ENCODE assay signal across 15 mouse cellular contexts in the genomic region with DNA sequence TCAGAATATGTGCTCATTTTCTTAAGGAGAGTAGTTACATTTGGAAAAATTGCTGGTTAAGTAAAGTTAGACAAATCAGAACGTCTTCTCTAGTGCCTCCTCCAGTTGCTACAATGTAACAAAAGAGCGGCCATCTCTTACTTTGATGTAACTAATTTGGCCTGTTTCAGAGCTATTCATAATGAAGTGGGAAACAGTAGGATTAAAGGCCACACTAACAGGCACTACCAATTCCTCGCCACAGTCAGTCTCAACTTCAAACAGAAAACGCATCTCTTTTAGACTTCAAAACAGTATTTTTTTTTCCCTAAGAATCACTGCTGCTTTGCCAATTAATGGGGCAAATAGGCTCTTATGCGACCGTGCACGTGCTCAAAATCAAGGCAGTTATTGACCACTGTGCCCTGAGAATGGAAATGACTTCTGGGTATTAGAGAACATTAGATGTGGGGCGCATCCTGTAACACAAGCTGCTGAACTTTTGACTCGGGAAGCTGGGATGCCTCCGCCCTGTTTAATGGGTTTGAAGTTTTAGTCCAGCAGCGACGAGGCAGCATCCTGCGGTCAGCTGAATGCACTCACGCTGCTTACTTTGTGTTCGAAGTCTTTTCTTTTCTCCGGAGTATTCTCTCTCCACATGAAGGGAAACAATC.
A peak's percentile ranks its signal among the peaks of the same experiment; 100 is the strongest.
DNase-seq lines count a peak whose midpoint lies in the region; ATAC-seq and TF ChIP-seq lines count a peak whose summit lies in the region.
"Had no signal": no experiment of that assay in that cellular context is flagged by ENCODE, and none has a peak within 500 bp of the region (broad histone marks: within the 10 kb centered on the region; RNA-seq: fewer than 3 reads in every experiment).

No protein-coding gene starts in this region.

- no peak overlapping the region for H3K4me3 ChIP-seq in gastrocnemius, adult 2 months
- no peak overlapping the region for H3K4me3 ChIP-seq in forebrain, embryonic 14.5 days (ENCODE audit: low read depth, low read length)
- H3K4me3 ChIP-seq in midbrain, embryonic 11.5 days (ENCODE audit: low read depth, low read length): no peak overlapping the region
- H3K4me3 ChIP-seq: intestine, embryonic 15.5 days; stomach, embryonic 15.5 days had no signal

- H3K9me3 ChIP-seq in forebrain, embryonic 14.5 days (replicated peaks; ENCODE audit: control insufficient read depth, low read length): no peaks in the 10 kb centered on the region
- no peaks in the 10 kb centered on the region for H3K9me3 ChIP-seq in midbrain, embryonic 11.5 days (ENCODE audit: control insufficient read depth, low read length)
- H3K9me3 ChIP-seq: intestine, embryonic 15.5 days; stomach, embryonic 15.5 days had no signal

- WGBS in forebrain, embryonic 14.5 days: 2% methylated on average over 16 of the region's 16 CpGs
- WGBS in midbrain, embryonic 11.5 days: 16% methylated on average over 16 of the region's 16 CpGs

- no peaks in the 10 kb centered on the region for H3K4me1 ChIP-seq in forebrain, embryonic 14.5 days (ENCODE audit: control insufficient read depth, insufficient read depth, low read length)
- H3K4me1 ChIP-seq in midbrain, embryonic 11.5 days (ENCODE audit: control insufficient read depth, insufficient read depth, low read length): no peaks in the 10 kb centered on the region
- H3K4me1 ChIP-seq: intestine, embryonic 15.5 days; stomach, embryonic 15.5 days had no signal

- no peaks in the 10 kb centered on the region for H3K27me3 ChIP-seq in forebrain, embryonic 14.5 days (replicated peaks; ENCODE audit: control insufficient read depth, insufficient read depth, low read length)
- H3K27me3 ChIP-seq in midbrain, embryonic 11.5 days (ENCODE audit: control insufficient read depth, insufficient read depth, low read length): no peaks in the 10 kb centered on the region
- H3K27me3 ChIP-seq: intestine, embryonic 15.5 days; stomach, embryonic 15.5 days had no signal

- peak; percentile 18 for DNase-seq in gastrocnemius, adult 2 months
- no peak for DNase-seq in gastrocnemius, adult 8-10 months (ENCODE audit: low spot score in 2 of 2)
- DNase-seq in forebrain, embryonic 14.5 days (ENCODE audit: low spot score): peak; percentile 55
- peak; percentile 89 for DNase-seq in midbrain, embryonic 11.5 days (ENCODE audit: low spot score, missing footprints)
- peak; percentile 9 for DNase-seq in retina, postnatal 1 day
- no peak for DNase-seq in adrenal gland, postnatal 10 days
- DNase-seq in urinary bladder, postnatal 14 days (ENCODE audit: low spot score): no peak
- DNase-seq in thymus, postnatal 25 days: no peak
- DNase-seq: adrenal gland, postnatal 25 days; cerebellum, adult 8-10 months; lung, adult 18-20 months; right cerebral cortex, adult 18-20 months had no signal

- H3K27ac ChIP-seq in gastrocnemius, adult 2 months: no peak overlapping the region
- H3K27ac ChIP-seq in forebrain, embryonic 14.5 days (ENCODE audit: low read depth, low read length): no peak overlapping the region
- H3K27ac ChIP-seq in midbrain, embryonic 11.5 days (ENCODE audit: low read depth, low read length): no peak overlapping the region
- H3K27ac ChIP-seq: intestine, embryonic 15.5 days; stomach, embryonic 15.5 days had no signal

- intact Hi-C loops in gastrocnemius, adult 2 months (cut with DNase I): no loop called here

- TF ChIP-seq CTCF in gastrocnemius, adult 2 months (IDR thresholded peaks at IDR 0.05): no peak

- peak; percentile 74; the same call in 1 of the 2 replicates for ATAC-seq in forebrain, embryonic 14.5 days
- ATAC-seq in midbrain, embryonic 11.5 days (ENCODE audit: low FRiP score): peak; percentile 75
- ATAC-seq: intestine, embryonic 15.5 days had no signal

- H3K9ac ChIP-seq in forebrain, embryonic 14.5 days (ENCODE audit: low read length): no peak overlapping the region
- no peak overlapping the region for H3K9ac ChIP-seq in midbrain, embryonic 11.5 days (ENCODE audit: low read length)
- H3K9ac ChIP-seq: intestine, embryonic 15.5 days; stomach, embryonic 15.5 days had no signal

- H3K4me2 ChIP-seq in forebrain, embryonic 14.5 days (ENCODE audit: low read length): peak overlapping the region; percentile 33
- peak overlapping the region; percentile 22; the same call in 1 of the 2 replicates for H3K4me2 ChIP-seq in midbrain, embryonic 11.5 days
- H3K4me2 ChIP-seq: intestine, embryonic 15.5 days; stomach, embryonic 15.5 days had no signal

- H3K36me3 ChIP-seq in forebrain, embryonic 14.5 days (ENCODE audit: control insufficient read depth, insufficient read depth, low read length): no peaks in the 10 kb centered on the region
- H3K36me3 ChIP-seq in midbrain, embryonic 11.5 days (ENCODE audit: control insufficient read depth, insufficient read depth, low read length): no peaks in the 10 kb centered on the region
- H3K36me3 ChIP-seq: G1E; intestine, embryonic 15.5 days; stomach, embryonic 15.5 days had no signal

Comparison
In these comparisons a context has a peak if more than half of its experiments do, and no peak if none do; other contexts are left out.
1. DNase-seq: peak in gastrocnemius, adult 2 months (single experiment), forebrain, embryonic 14.5 days (single experiment), midbrain, embryonic 11.5 days (single experiment) and retina, postnatal 1 day (single experiment); none in gastrocnemius, adult 8-10 months (0 of 2), adrenal gland, postnatal 10 days (single experiment), urinary bladder, postnatal 14 days (single experiment) and thymus, postnatal 25 days (single experiment).